Mouse (Mus musculus) yolk sac, embryonic 10.5 days (tissue): ENCODE data around the gene Tmigd1.

Experiments
- DNase-seq: peaks from one replicate; pipeline ENCODE4 v3.0.0-alpha.2; 2017; ENCODE audit warnings: low spot score

Tmigd1 gene

GRCm38 (mm10) chr11:76901579-76902361 lies at the start of gene Tmigd1:
Gene Tmigd1 (plus strand): TSS chr11:76902159.
- DNase-seq = no peak

GRCm38 (mm10) chr11:76854475-76855341 lies 47.3 kb upstream of the Tmigd1 start:
- DNase-seq = peak; percentile 81

GRCm38 (mm10) chr11:76856601-76857000 lies 45.4 kb upstream of the Tmigd1 start:
- DNase-seq = peak; percentile 20

- no peak for DNase-seq
These were observed 44.8 kb upstream of the Tmigd1 start for GRCm38 (mm10) chr11:76857111-76857510.

- no peak for DNase-seq
These were observed 43.2 kb upstream of the Tmigd1 start for GRCm38 (mm10) chr11:76858781-76859180.

GRCm38 (mm10) chr11:76859261-76859660 lies 42.7 kb upstream of the Tmigd1 start:
- no peak for DNase-seq

GRCm38 (mm10) chr11:76861185-76861584 lies 40.8 kb upstream of the Tmigd1 start:
- DNase-seq = no peak

- no peak for DNase-seq
These were observed 29.3 kb upstream of the Tmigd1 start for GRCm38 (mm10) chr11:76872556-76873234.

- DNase-seq = no peak
These were observed 28.1 kb upstream of the Tmigd1 start for GRCm38 (mm10) chr11:76873865-76874264.

GRCm38 (mm10) chr11:76874766-76875165 lies 27.2 kb upstream of the Tmigd1 start:
- DNase-seq = no peak

GRCm38 (mm10) chr11:76879816-76880215 lies 22.1 kb upstream of the Tmigd1 start:
- no peak for DNase-seq

GRCm38 (mm10) chr11:76884451-76884850 lies 17.5 kb upstream of the Tmigd1 start:
- DNase-seq = peak; percentile 62

GRCm38 (mm10) chr11:76889339-76890164 lies 12.4 kb upstream of the Tmigd1 start:
- DNase-seq = peak; percentile 41

GRCm38 (mm10) chr11:76891171-76891570 lies 10.8 kb upstream of the Tmigd1 start:
- DNase-seq = no peak

GRCm38 (mm10) chr11:76891738-76892349 lies 10.1 kb upstream of the Tmigd1 start:
- no peak for DNase-seq

GRCm38 (mm10) chr11:76892972-76893371 lies 9.0 kb upstream of the Tmigd1 start:
- no peak for DNase-seq

- DNase-seq = peak; percentile 42
These were observed 8.4 kb upstream of the Tmigd1 start for GRCm38 (mm10) chr11:76893570-76893969.

GRCm38 (mm10) chr11:76894240-76894639 lies 7.7 kb upstream of the Tmigd1 start:
- peak; percentile 60 for DNase-seq

- no peak for DNase-seq
These were observed 5.6 kb upstream of the Tmigd1 start for GRCm38 (mm10) chr11:76896360-76896759.

GRCm38 (mm10) chr11:76897126-76897525 lies 4.8 kb upstream of the Tmigd1 start:
- no peak for DNase-seq

GRCm38 (mm10) chr11:76897871-76898270 lies 4.1 kb upstream of the Tmigd1 start:
- DNase-seq = no peak
